In the genomic region with DNA sequence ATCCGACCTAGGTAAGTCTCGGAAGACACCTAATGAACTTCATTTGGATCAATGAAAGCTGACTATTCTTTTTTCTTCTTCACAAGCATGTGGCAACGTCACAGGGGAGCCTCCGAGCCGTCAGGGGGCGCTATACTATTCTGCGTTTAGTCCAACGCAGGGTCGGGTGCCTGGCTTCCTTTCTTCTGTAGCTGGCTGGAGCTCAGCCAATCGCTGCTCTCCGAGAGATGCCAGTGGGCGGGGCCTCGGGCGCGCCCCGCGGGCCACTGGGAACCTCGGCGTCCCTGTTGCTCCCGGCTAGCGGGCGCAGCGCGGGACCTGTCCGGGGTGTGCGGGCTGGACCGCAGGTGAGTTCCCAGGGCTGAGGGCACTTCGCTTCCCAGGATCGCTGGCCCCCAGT, we compare ENCODE assay signal across 8 mouse cellular contexts. TPM values are rescaled to one million over a fixed set of nuclear protein-coding genes. Genes with fewer than 3 reads are reported as not detected.
DNase-seq lines count a peak whose midpoint lies in the region; ATAC-seq and TF ChIP-seq lines count a peak whose summit lies in the region.

A gene (plus strand): TSS at position 233 of the 400 bp plus-strand sequence.

- no peaks in the 10 kb centered on the region for H3K9me3 ChIP-seq in erythroblast, embryonic 14.5 days (ENCODE audit: control insufficient read depth, low read length)
- H3K9me3 ChIP-seq in heart, embryonic 11.5 days (replicated peaks; ENCODE audit: control insufficient read depth, low read length), result no peaks in the 10 kb centered on the region
- H3K9me3 ChIP-seq in kidney, embryonic 16.5 days (ENCODE audit: low read length), result no peaks in the 10 kb centered on the region

- peaks cover 11% of the 10 kb centered on the region for H3K36me3 ChIP-seq in C2C12 (ENCODE audit: control insufficient read depth, insufficient read depth)
- peaks cover 20% of the 10 kb centered on the region for H3K36me3 ChIP-seq in erythroblast, embryonic 14.5 days (ENCODE audit: control insufficient read depth)
- no peaks in the 10 kb centered on the region for H3K36me3 ChIP-seq in heart, embryonic 11.5 days (ENCODE audit: control insufficient read depth, insufficient read depth, low read length)
- peaks cover 12% of the 10 kb centered on the region; the same call in 1 of the 2 replicates for H3K36me3 ChIP-seq in kidney, embryonic 16.5 days (ENCODE audit: insufficient read depth, low read length)
- H3K36me3 ChIP-seq in liver, adult 2 months (ENCODE audit: control insufficient read depth, insufficient read depth, low read length), result no peaks in the 10 kb centered on the region
- no peaks in the 10 kb centered on the region for H3K36me3 ChIP-seq in myocyte (ENCODE audit: control insufficient read depth, insufficient read depth)
- peaks cover 2% of the 10 kb centered on the region; the same call in 1 of the 2 replicates for H3K36me3 ChIP-seq in splenic B cell, adult 2 months (ENCODE audit: control insufficient read depth, insufficient read depth, low read length, poor library complexity, severe bottlenecking)

- H3K27me3 ChIP-seq in C2C12 (ENCODE audit: control insufficient read depth, insufficient read depth, insufficient read length) (no peaks in the 10 kb centered on the region), myocyte (ENCODE audit: control insufficient read depth, insufficient read depth, insufficient read length) (no peaks in the 10 kb centered on the region)
- no peaks in the 10 kb centered on the region for H3K27me3 ChIP-seq in erythroblast, embryonic 14.5 days (ENCODE audit: control insufficient read depth)
- no peaks in the 10 kb centered on the region; the same call in 1 of the 2 replicates for H3K27me3 ChIP-seq in heart, embryonic 11.5 days (ENCODE audit: control insufficient read depth, insufficient read depth, low read length)
- H3K27me3 ChIP-seq in kidney, embryonic 16.5 days (ENCODE audit: insufficient read depth, low read length), result no peaks in the 10 kb centered on the region
- no peaks in the 10 kb centered on the region for H3K27me3 ChIP-seq in liver, adult 2 months (ENCODE audit: control insufficient read depth, insufficient read depth, low read length)
- no peaks in the 10 kb centered on the region for H3K27me3 ChIP-seq in splenic B cell, adult 2 months (ENCODE audit: control insufficient read depth, insufficient read depth, low read length, poor library complexity, severe bottlenecking)

- TF ChIP-seq CTCF in C2C12 (IDR thresholded peaks at IDR 0.05; ENCODE audit: control insufficient read depth, insufficient read depth, insufficient read length), result peak; percentile 52
- peak; percentile 96 for TF ChIP-seq CTCF in brain, embryonic 14.5 days (IDR thresholded peaks at IDR 0.05; ENCODE audit: borderline replicate concordance, extremely low read depth, insufficient read depth, insufficient read length)
- peak; percentile 92 for TF ChIP-seq CTCF in liver, adult 2 months (IDR thresholded peaks at IDR 0.05; ENCODE audit: low read depth, low read length)

- peak; percentile 92 for TF ChIP-seq POLR2A in brain, embryonic 14.5 days (IDR thresholded peaks at IDR 0.05; ENCODE audit: borderline replicate concordance, extremely low read depth, insufficient read depth, insufficient read length, poor library complexity, severe bottlenecking)
- TF ChIP-seq POLR2A in liver, adult 2 months (IDR thresholded peaks at IDR 0.05; ENCODE audit: extremely low read depth, insufficient read depth, low read length), result peak; percentile 75; the same call in 1 of the 2 replicates
- TF ChIP-seq POLR2A in myocyte (IDR thresholded peaks at IDR 0.05; ENCODE audit: insufficient read length, low read depth), result peak; percentile 97

- no peak within 1 kb of the TSS for H3K27ac ChIP-seq in heart, embryonic 11.5 days (ENCODE audit: low read depth, low read length)
- no peak within 1 kb of the TSS for H3K27ac ChIP-seq in kidney, embryonic 16.5 days (ENCODE audit: low read length)
- peak within 1 kb of the TSS; percentile 63 for H3K27ac ChIP-seq in liver, adult 2 months (replicated peaks; ENCODE audit: insufficient read depth, low read depth, low read length)

- H3K4me2 ChIP-seq in heart, embryonic 11.5 days, result peak within 1 kb of the TSS; percentile 94
- peak within 1 kb of the TSS; percentile 80 for H3K4me2 ChIP-seq in kidney, embryonic 16.5 days (replicated peaks; ENCODE audit: low read depth, low read length)
- H3K4me2 ChIP-seq in myocyte (ENCODE audit: low read depth), result peak within 1 kb of the TSS; percentile 96

- peak; percentile 99 for DNase-seq in brain, embryonic 14.5 days (ENCODE audit: low read depth)
- DNase-seq in liver, adult 2 months (ENCODE audit: extremely low read depth, low read depth, low spot score), result peak; percentile 89
- DNase-seq in splenic B cell, adult 2 months (ENCODE audit: low read depth, low spot score), result peak; percentile 99

- H3ac ChIP-seq in C2C12 (ENCODE audit: control insufficient read depth, insufficient read length, low read depth) (peak within 1 kb of the TSS; percentile 88), myocyte (ENCODE audit: control insufficient read depth, insufficient read length) (peak within 1 kb of the TSS; percentile 42)

- H3K79me3 ChIP-seq in C2C12 (ENCODE audit: low read depth), result peaks cover 8% of the 10 kb centered on the region

- under 1% methylated on average over 29 of the region's 29 CpGs for WGBS in heart, embryonic 11.5 days (ENCODE audit: insufficient replicate concordance)
- WGBS in kidney, embryonic 16.5 days, result under 1% methylated on average over 29 of the region's 29 CpGs
- under 1% methylated on average over 29 of the region's 29 CpGs for WGBS in liver, adult 2 months

- peak within 1 kb of the TSS; percentile 96 for H3K9ac ChIP-seq in heart, embryonic 11.5 days (ENCODE audit: low read depth, low read length)
- peak within 1 kb of the TSS; percentile 84 for H3K9ac ChIP-seq in kidney, embryonic 16.5 days (replicated peaks; ENCODE audit: low read length)
- peak within 1 kb of the TSS; percentile 90 for H3K9ac ChIP-seq in liver, adult 2 months (ENCODE audit: low read depth, low read length)

- H3K4me1 ChIP-seq in erythroblast, embryonic 14.5 days (ENCODE audit: control insufficient read depth), result peaks cover 26% of the 10 kb centered on the region
- H3K4me1 ChIP-seq in heart, embryonic 11.5 days (ENCODE audit: control insufficient read depth, insufficient read depth, low read length), result peaks cover 8% of the 10 kb centered on the region
- peaks cover 9% of the 10 kb centered on the region for H3K4me1 ChIP-seq in kidney, embryonic 16.5 days (ENCODE audit: insufficient read depth, low read length)
- peaks cover 6% of the 10 kb centered on the region for H3K4me1 ChIP-seq in liver, adult 2 months (ENCODE audit: control insufficient read depth, insufficient read depth, low read length)

- H3K4me3 ChIP-seq in C2C12 (ENCODE audit: insufficient read depth, poor library complexity, severe bottlenecking) (peak within 1 kb of the TSS; percentile 92), myocyte (peak within 1 kb of the TSS; percentile 70)
- peak within 1 kb of the TSS; percentile 84 for H3K4me3 ChIP-seq in erythroblast, embryonic 14.5 days (replicated peaks)
- peak within 1 kb of the TSS; percentile 96 for H3K4me3 ChIP-seq in heart, embryonic 11.5 days (ENCODE audit: low read depth, low read length)
- H3K4me3 ChIP-seq in kidney, embryonic 16.5 days (ENCODE audit: low read length), result peak within 1 kb of the TSS; percentile 83
- H3K4me3 ChIP-seq in liver, adult 2 months (ENCODE audit: insufficient read depth, low read depth, low read length), result peak within 1 kb of the TSS; percentile 81

- peaks cover 20% of the 10 kb centered on the region for H3K79me2 ChIP-seq in C2C12 (ENCODE audit: control insufficient read depth, insufficient read depth)
- H3K79me2 ChIP-seq in liver, adult 2 months (ENCODE audit: control insufficient read depth, insufficient read depth, low read length), result peaks cover 7% of the 10 kb centered on the region; the same call in 1 of the 2 replicates
- peaks cover 11% of the 10 kb centered on the region for H3K79me2 ChIP-seq in myocyte (ENCODE audit: control insufficient read depth, insufficient read depth)

- ATAC-seq in heart, embryonic 11.5 days (replicated peaks; ENCODE audit: insufficient number of reproducible peaks, low FRiP score, low TSS enrichment), result peak; percentile 97
- ATAC-seq in kidney, embryonic 16.5 days (ENCODE audit: low FRiP score, low TSS enrichment), result peak; percentile 98

TF ChIP-seq in C2C12, 6 proteins besides CTCF, POLR2A, EP300 and RAD21:
- TF ChIP-seq MYOD1 (IDR thresholded peaks at IDR 0.05; ENCODE audit: control insufficient read depth, insufficient read length, low read depth), result no peak
- no peak for TF ChIP-seq MAX (IDR thresholded peaks at IDR 0.05)
- TF ChIP-seq CEBPB (IDR thresholded peaks at IDR 0.05; ENCODE audit: low read depth), result no peak
- TF ChIP-seq FOSL1 (IDR thresholded peaks at IDR 0.05; ENCODE audit: insufficient read depth, low read length, poor library complexity, severe bottlenecking), result no peak
- no peak for TF ChIP-seq USF1 (IDR thresholded peaks at IDR 0.05; ENCODE audit: low read depth)
- TF ChIP-seq MYOG (IDR thresholded peaks at IDR 0.05; ENCODE audit: control insufficient read depth, extremely low read depth, insufficient read length), result no peak

TF ChIP-seq in myocyte, 11 proteins besides CTCF, POLR2A, EP300 and RAD21:
- peak in 1 of 3 experiments; percentile 4 for TF ChIP-seq MYOG (IDR thresholded peaks at IDR 0.05; ENCODE audit: control insufficient read depth in 1 of 3, insufficient read depth in 1 of 3, insufficient read length in 2 of 3, low read depth in 2 of 3)
- no peak for TF ChIP-seq MAX (IDR thresholded peaks at IDR 0.05; ENCODE audit: low read depth)
- no peak for TF ChIP-seq TCF12 (IDR thresholded peaks at IDR 0.05; ENCODE audit: insufficient read depth, poor library complexity, severe bottlenecking)
- no peak for TF ChIP-seq TCF3 (IDR thresholded peaks at IDR 0.05; ENCODE audit: insufficient read length, low read depth)
- no peak for TF ChIP-seq REST (IDR thresholded peaks at IDR 0.05; ENCODE audit: insufficient read depth, insufficient read length)
- TF ChIP-seq SRF (IDR thresholded peaks at IDR 0.05; ENCODE audit: control insufficient read depth, insufficient read length, low read depth), result peak; percentile 28
- no peak for TF ChIP-seq E2F4 (IDR thresholded peaks at IDR 0.05; ENCODE audit: insufficient read depth)
- TF ChIP-seq POLR2AphosphoS2 (IDR thresholded peaks at IDR 0.05; ENCODE audit: insufficient read length, low read depth), result peak; percentile 93
- TF ChIP-seq USF1 (IDR thresholded peaks at IDR 0.05; ENCODE audit: low read depth), result no peak

RNA-seq across cellular contexts. Expression of the gene that starts here (rescaled TPM):
- 60.4 TPM for polyA plus RNA-seq in C2C12 (2012; fragmentation: generic; extraction: Trizol)
- polyA plus RNA-seq in brain, embryonic 14.5 days (2012; rRNA removed), result 31.6 and 37.0 TPM in 2 replicates
- 2.9 and 4.0 TPM in 2 replicates for polyA plus RNA-seq in erythroblast, embryonic 14.5 days (2012)
- polyA plus RNA-seq in heart, embryonic 11.5 days (2014; fragmentation: Nextera tagmentation; extraction: Ambion mirVana), result 62.2 and 67.7 TPM in 2 replicates
- polyA plus RNA-seq in kidney, embryonic 16.5 days (2015; fragmentation: Nextera tagmentation; extraction: Ambion mirVana), result 66.6 and 74.9 TPM in 2 replicates
- total RNA-seq in liver, adult 2 months (2014; rRNA removed), result 24.4 and 27.1 TPM in 2 replicates
- polyA plus RNA-seq in liver, adult 2 months (2012; rRNA removed), result 24.1 and 32.3 TPM in 2 replicates
- 64.4 TPM for polyA plus RNA-seq in myocyte (2012; fragmentation: generic; extraction: Trizol)
